17 mouse cellular contexts compared by ENCODE assay signal in genomic region chr13:55721995-55722394, GRCm38 (mm10).
"Had no signal": no experiment of that assay in that cellular context is flagged by ENCODE, and none has a peak within 500 bp of the region (broad histone marks: within the 10 kb centered on the region; RNA-seq: fewer than 3 reads in every experiment).

No protein-coding gene starts in this region.

- H3K4me2 ChIP-seq: lung, embryonic 15.5 days; midbrain, embryonic 12.5 days; neural tube, embryonic 12.5 days; stomach, embryonic 15.5 days had no signal

- H3K4me3 ChIP-seq: lung, embryonic 15.5 days; megakaryocyte, embryonic 14.5 days; midbrain, embryonic 12.5 days; neural tube, embryonic 12.5 days; stomach, embryonic 15.5 days had no signal

- H3K27ac ChIP-seq: lung, embryonic 15.5 days; macrophage; midbrain, embryonic 12.5 days; neural tube, embryonic 12.5 days; stomach, embryonic 15.5 days; stomach, postnatal 0 days had no signal

- H3K9me3 ChIP-seq: lung, embryonic 15.5 days; megakaryocyte, embryonic 14.5 days; midbrain, embryonic 12.5 days; neural tube, embryonic 12.5 days; stomach, embryonic 15.5 days had no signal

- DNase-seq: liver, postnatal 0 days; lung, adult 2 months; lung, postnatal 14 days; lung, postnatal 36 days; midbrain, embryonic 14.5 days; right cerebral cortex, postnatal 14 days; thymus, adult 2 months; thymus, postnatal 25 days; thymus, postnatal 4 days had no signal

- H3K27me3 ChIP-seq: lung, embryonic 15.5 days; megakaryocyte, embryonic 14.5 days; midbrain, embryonic 12.5 days; neural tube, embryonic 12.5 days; stomach, embryonic 15.5 days had no signal

- ATAC-seq: liver, postnatal 0 days; lung, postnatal 0 days had no signal

- H3K9ac ChIP-seq: liver, postnatal 0 days; lung, embryonic 15.5 days; midbrain, embryonic 12.5 days; neural tube, embryonic 12.5 days; stomach, embryonic 15.5 days had no signal

- H3K4me1 ChIP-seq: lung, embryonic 15.5 days; midbrain, embryonic 12.5 days; stomach, embryonic 15.5 days had no signal
